Mouse (Mus musculus): ENCODE results near the gene Manba. TPM values are rescaled to one million over a fixed set of nuclear protein-coding genes. Genes with fewer than 3 reads are reported as not detected.

Gene Manba
- polyA plus RNA-seq, 1 experiment from 2014 or later, result 17.2 TPM

GRCm38 (mm10) chr3:135604626-135605417, 119.4 kb downstream of the Manba start:
- H3K36me3 ChIP-seq (ENCODE audit: control insufficient read depth, insufficient read depth, low read length), result peaks cover 64% of the 10 kb centered on the region
- H3K4me2 ChIP-seq (ENCODE audit: low read length), result no peak overlapping the region
- H3K27ac ChIP-seq (ENCODE audit: low read depth), result no peak overlapping the region; the same call in 1 of the 2 replicates
- no peaks in the 10 kb centered on the region for H3K27me3 ChIP-seq (replicated peaks; ENCODE audit: control insufficient read depth, insufficient read depth, low read length)
- peaks cover 15% of the 10 kb centered on the region for H3K4me1 ChIP-seq (replicated peaks; ENCODE audit: control insufficient read depth, insufficient read depth, low read length)
- H3K4me3 ChIP-seq (ENCODE audit: low read depth, low read length), result no peak overlapping the region
- 72% methylated on average over 10 of the region's 10 CpGs for WGBS
- ATAC-seq (replicated peaks; ENCODE audit: low FRiP score, low TSS enrichment, low read depth) (no peak), DNase-seq (ENCODE audit: low spot score) (no peak)
- H3K9ac ChIP-seq (ENCODE audit: low read length), result no peak overlapping the region
- H3K9me3 ChIP-seq (ENCODE audit: control insufficient read depth, low read length), result no peaks in the 10 kb centered on the region

DNA sequence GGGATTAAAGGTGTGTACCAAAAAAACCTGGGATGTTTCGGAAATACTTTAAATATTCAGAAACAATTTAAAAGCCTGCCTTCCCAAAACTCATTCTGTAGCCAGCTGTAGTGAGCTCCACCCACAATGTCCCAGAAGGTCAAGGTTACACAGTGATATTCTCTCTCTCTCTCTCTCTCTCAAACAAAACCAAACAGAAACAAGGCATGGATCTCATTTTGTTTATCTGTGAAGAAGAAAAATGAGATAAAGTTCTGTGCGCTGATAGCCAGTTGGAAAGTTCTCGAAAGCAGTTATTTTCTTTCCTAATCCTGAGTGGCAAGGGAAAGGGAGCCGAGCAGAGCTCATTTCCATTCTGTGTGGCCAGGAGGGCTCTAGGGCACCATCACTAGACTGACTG, 120.1 kb downstream of the Manba start:
- no peak for DNase-seq (ENCODE audit: low spot score)
- no peak overlapping the region for H3K9ac ChIP-seq (ENCODE audit: low read length)
- no peaks in the 10 kb centered on the region for H3K27me3 ChIP-seq (replicated peaks; ENCODE audit: control insufficient read depth, insufficient read depth, low read length)
- no peaks in the 10 kb centered on the region for H3K9me3 ChIP-seq (ENCODE audit: control insufficient read depth, low read length)
- peaks cover 65% of the 10 kb centered on the region for H3K36me3 ChIP-seq (ENCODE audit: control insufficient read depth, insufficient read depth, low read length)
- no peak overlapping the region for H3K27ac ChIP-seq (ENCODE audit: low read depth)
- H3K4me3 ChIP-seq (ENCODE audit: low read depth, low read length), result no peak overlapping the region
- H3K4me2 ChIP-seq (ENCODE audit: low read length), result no peak overlapping the region
- no peak for ATAC-seq (replicated peaks; ENCODE audit: low FRiP score, low TSS enrichment, low read depth)
- peaks cover 15% of the 10 kb centered on the region for H3K4me1 ChIP-seq (replicated peaks; ENCODE audit: control insufficient read depth, insufficient read depth, low read length)
- WGBS, result 46% methylated on average over 4 of the region's 4 CpGs

GRCm38 (mm10) chr3:135606592-135606991, 121.2 kb downstream of the Manba start:
- Histone ChIP-seq H3K4me2 (ENCODE audit: low read length) (no peak overlapping the region), H3K27me3 (replicated peaks; ENCODE audit: control insufficient read depth, insufficient read depth, low read length) (no peaks in the 10 kb centered on the region), H3K4me3 (ENCODE audit: low read depth, low read length) (no peak overlapping the region), H3K36me3 (ENCODE audit: control insufficient read depth, insufficient read depth, low read length) (peaks cover 67% of the 10 kb centered on the region), H3K4me1 (replicated peaks; ENCODE audit: control insufficient read depth, insufficient read depth, low read length) (peaks cover 15% of the 10 kb centered on the region), H3K9me3 (ENCODE audit: control insufficient read depth, low read length) (no peaks in the 10 kb centered on the region), H3K27ac (ENCODE audit: low read depth) (no peak overlapping the region), H3K9ac (ENCODE audit: low read length) (no peak overlapping the region)
- DNase-seq (ENCODE audit: low spot score) (no peak), ATAC-seq (replicated peaks; ENCODE audit: low FRiP score, low TSS enrichment, low read depth) (no peak)
- WGBS, result 92% methylated on average over 8 of the region's 8 CpGs

- Histone ChIP-seq H3K36me3 (ENCODE audit: control insufficient read depth, insufficient read depth, low read length) (peaks cover 66% of the 10 kb centered on the region), H3K9ac (ENCODE audit: low read length) (no peak overlapping the region), H3K4me2 (ENCODE audit: low read length) (no peak overlapping the region), H3K9me3 (ENCODE audit: control insufficient read depth, low read length) (no peaks in the 10 kb centered on the region), H3K4me1 (replicated peaks; ENCODE audit: control insufficient read depth, insufficient read depth, low read length) (peaks cover 15% of the 10 kb centered on the region), H3K27me3 (replicated peaks; ENCODE audit: control insufficient read depth, insufficient read depth, low read length) (no peaks in the 10 kb centered on the region), H3K27ac (ENCODE audit: low read depth) (no peak overlapping the region), H3K4me3 (ENCODE audit: low read depth, low read length) (no peak overlapping the region)
- ATAC-seq (replicated peaks; ENCODE audit: low FRiP score, low TSS enrichment, low read depth), result no peak
- no peak for DNase-seq (ENCODE audit: low spot score)
- 60% methylated on average over 9 of the region's 9 CpGs for WGBS
These were observed 121.6 kb downstream of the Manba start for GRCm38 (mm10) chr3:135607021-135607420.

- Histone ChIP-seq H3K9ac (ENCODE audit: low read length) (no peak overlapping the region), H3K36me3 (ENCODE audit: control insufficient read depth, insufficient read depth, low read length) (peaks cover 66% of the 10 kb centered on the region), H3K4me1 (replicated peaks; ENCODE audit: control insufficient read depth, insufficient read depth, low read length) (peaks cover 15% of the 10 kb centered on the region), H3K27ac (ENCODE audit: low read depth) (peak overlapping the region; percentile 28; the same call in 1 of the 2 replicates), H3K27me3 (replicated peaks; ENCODE audit: control insufficient read depth, insufficient read depth, low read length) (no peaks in the 10 kb centered on the region), H3K9me3 (ENCODE audit: control insufficient read depth, low read length) (no peaks in the 10 kb centered on the region), H3K4me3 (ENCODE audit: low read depth, low read length) (no peak overlapping the region), H3K4me2 (ENCODE audit: low read length) (no peak overlapping the region)
- WGBS, result 82% methylated on average over 24 of the region's 24 CpGs
- ATAC-seq (replicated peaks; ENCODE audit: low FRiP score, low TSS enrichment, low read depth) (no peak), DNase-seq (ENCODE audit: low spot score) (no peak)
These were observed 122.5 kb downstream of the Manba start for GRCm38 (mm10) chr3:135607660-135608473.

DNA sequence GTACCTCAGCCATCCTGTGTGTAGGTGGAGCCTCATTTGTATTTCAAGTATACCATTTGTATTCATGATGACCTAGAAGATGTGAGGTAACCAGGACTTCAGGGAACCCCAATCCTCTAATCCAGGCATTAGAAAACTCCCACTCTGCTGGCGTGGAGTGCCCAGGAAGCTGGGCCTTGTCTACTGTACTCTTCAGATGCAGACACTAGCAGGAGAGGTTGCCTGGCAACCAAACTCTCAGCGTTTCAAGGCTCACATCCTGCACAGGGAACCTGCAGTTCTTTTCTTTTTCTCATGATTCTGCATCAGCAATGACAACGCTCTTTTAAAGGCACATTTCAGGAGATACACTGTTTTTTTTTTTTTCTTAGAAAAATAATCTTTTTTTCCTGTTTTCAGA, 124.8 kb downstream of the Manba start:
- 56% methylated on average over 3 of the region's 3 CpGs for WGBS
- no peak overlapping the region for H3K4me2 ChIP-seq (ENCODE audit: low read length)
- H3K9ac ChIP-seq (ENCODE audit: low read length), result no peak overlapping the region
- peaks cover 66% of the 10 kb centered on the region for H3K36me3 ChIP-seq (ENCODE audit: control insufficient read depth, insufficient read depth, low read length)
- 0 out of 2 replicates have a peak, but pooled peaks cover 9% of the 10 kb centered on the region for H3K4me1 ChIP-seq (replicated peaks; ENCODE audit: control insufficient read depth, insufficient read depth, low read length)
- H3K27ac ChIP-seq (ENCODE audit: low read depth), result no peak overlapping the region
- ATAC-seq (replicated peaks; ENCODE audit: low FRiP score, low TSS enrichment, low read depth) (no peak), DNase-seq (ENCODE audit: low spot score) (no peak)
- H3K9me3 ChIP-seq (ENCODE audit: control insufficient read depth, low read length), result no peaks in the 10 kb centered on the region
- H3K27me3 ChIP-seq (replicated peaks; ENCODE audit: control insufficient read depth, insufficient read depth, low read length), result no peaks in the 10 kb centered on the region
- no peak overlapping the region for H3K4me3 ChIP-seq (ENCODE audit: low read depth, low read length)

GRCm38 (mm10) chr3:135614376-135614775, 129.0 kb downstream of the Manba start:
- 67% methylated on average over 3 of the region's 3 CpGs for WGBS
- H3K36me3 ChIP-seq (ENCODE audit: control insufficient read depth, insufficient read depth, low read length), result peaks cover 89% of the 10 kb centered on the region

DNA sequence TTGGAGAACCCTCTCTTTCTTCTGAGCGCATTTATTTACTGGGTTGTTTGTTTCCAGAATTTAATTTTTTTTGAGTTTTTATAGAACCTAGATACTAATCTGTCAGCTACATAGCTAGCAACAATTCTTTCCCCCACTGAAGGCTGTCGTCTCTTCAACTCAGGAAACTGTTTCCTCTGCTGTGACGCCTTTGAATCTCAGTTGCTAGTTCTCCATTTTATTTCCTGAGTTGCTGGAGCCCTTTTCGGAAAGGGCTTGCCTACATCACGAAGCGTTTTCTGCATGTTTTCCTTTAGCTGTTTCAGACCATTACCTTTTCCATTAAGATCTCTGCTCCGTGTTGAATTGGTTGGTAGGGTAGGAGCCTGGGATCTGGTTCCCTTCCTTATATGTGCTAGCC, 131.3 kb downstream of the Manba start:
- H3K4me3 ChIP-seq (ENCODE audit: low read depth, low read length), result no peak overlapping the region
- H3K36me3 ChIP-seq (ENCODE audit: control insufficient read depth, insufficient read depth, low read length), result peaks cover 76% of the 10 kb centered on the region
- no peaks in the 10 kb centered on the region for H3K27me3 ChIP-seq (replicated peaks; ENCODE audit: control insufficient read depth, insufficient read depth, low read length)
- H3K27ac ChIP-seq (ENCODE audit: low read depth), result no peak overlapping the region
- no peaks in the 10 kb centered on the region for H3K4me1 ChIP-seq (replicated peaks; ENCODE audit: control insufficient read depth, insufficient read depth, low read length)
- H3K4me2 ChIP-seq (ENCODE audit: low read length), result no peak overlapping the region
- no peak for DNase-seq (ENCODE audit: low spot score)
- no peak for ATAC-seq (replicated peaks; ENCODE audit: low FRiP score, low TSS enrichment, low read depth)
- no peak overlapping the region for H3K9ac ChIP-seq (ENCODE audit: low read length)
- no peaks in the 10 kb centered on the region for H3K9me3 ChIP-seq (ENCODE audit: control insufficient read depth, low read length)
- 92% methylated on average over 7 of the region's 7 CpGs for WGBS

More at GRCm38 (mm10) chr3:135614376-135614775, 129.0 kb downstream of the Manba start:
- Histone ChIP-seq H3K4me2 (ENCODE audit: low read length) (no peak overlapping the region), H3K9me3 (ENCODE audit: control insufficient read depth, low read length) (no peaks in the 10 kb centered on the region), H3K27me3 (replicated peaks; ENCODE audit: control insufficient read depth, insufficient read depth, low read length) (no peaks in the 10 kb centered on the region), H3K9ac (ENCODE audit: low read length) (no peak overlapping the region), H3K4me1 (replicated peaks; ENCODE audit: control insufficient read depth, insufficient read depth, low read length) (no peaks in the 10 kb centered on the region), H3K4me3 (ENCODE audit: low read depth, low read length) (no peak overlapping the region), H3K27ac (ENCODE audit: low read depth) (no peak overlapping the region)
- no peak for ATAC-seq (replicated peaks; ENCODE audit: low FRiP score, low TSS enrichment, low read depth)
- no peak for DNase-seq (ENCODE audit: low spot score)
